Mouse (Mus musculus) lung, postnatal 0 days (tissue): ENCODE data around the gene Pax4. TPM values are rescaled to one million over a fixed set of nuclear protein-coding genes. Genes with fewer than 3 reads are reported as not detected.

ENCODE experiments used
- ATAC-seq: fragments of 200-750 bp; cut with Nextera tagmentation; 2 replicates; pipeline ENCODE4 v1.8.0; 2017; ENCODE audit warnings: moderate library complexity
- DNase-seq: peaks from one replicate; pipeline ENCODE4 v3.0.0-alpha.2; 2016; ENCODE audit warnings: low spot score
- H3K27ac ChIP-seq: fragments of 300-500 bp; sonication (generic); 2 replicates; pipeline ENCODE4 v1.5.1; 2014; ENCODE audit warnings: antibody characterized with exemption, mild to moderate bottlenecking, low read length, mixed read lengths
- H3K27me3 ChIP-seq: fragments of 300-500 bp; sonication (generic); replicated peaks from 2 replicates; pipeline ENCODE4 v1.6.1; 2014; ENCODE audit warnings: low read length, mixed read lengths; ENCODE audit not compliant: insufficient read depth
- H3K36me3 ChIP-seq: fragments of 300-500 bp; sonication (generic); 2 replicates; pipeline ENCODE4 v1.6.1; 2014; ENCODE audit warnings: low read length, mixed read lengths; ENCODE audit not compliant: insufficient read depth
- H3K4me1 ChIP-seq: fragments of 300-500 bp; sonication (generic); 2 replicates; pipeline ENCODE4 v1.6.1; 2014; ENCODE audit warnings: antibody characterized with exemption, low read depth, low read length, mixed read lengths; ENCODE audit not compliant: insufficient read depth
- H3K4me2 ChIP-seq: fragments of 300-500 bp; sonication (generic); replicated peaks from 2 replicates; pipeline ENCODE4 v1.6.1; 2014; ENCODE audit warnings: low read depth, mild to moderate bottlenecking, low read length, moderate library complexity, mixed read lengths
- H3K4me3 ChIP-seq: fragments of 300-500 bp; sonication (generic); 2 replicates; pipeline ENCODE4 v1.5.1; 2014; ENCODE audit warnings: low read depth, low read length
- H3K9ac ChIP-seq: fragments of 300-500 bp; sonication (generic); replicated peaks from 2 replicates; pipeline ENCODE4 v1.6.1; 2014; ENCODE audit warnings: low read depth, mild to moderate bottlenecking
- H3K9me3 ChIP-seq: fragments of 300-500 bp; sonication (generic); 2 replicates; pipeline ENCODE4 v1.6.1; 2016; ENCODE audit warnings: low read length, mixed read lengths
- CTCF ChIP-seq: IDR thresholded peaks from 2 replicates; pipeline ENCODE4 v1.5.1; 2016; ENCODE audit warnings: antibody characterized with exemption, mild to moderate bottlenecking
- EP300 ChIP-seq: IDR thresholded peaks from 2 replicates; pipeline ENCODE4 v1.6.1; 2016; ENCODE audit warnings: antibody characterized with exemption, mild to moderate bottlenecking, control low read depth
- WGBS: fragments of 180-500 bp; shearing (Covaris S2); extraction: QIAGEN DNeasy Blood & Tissue Kit; methylation state at CpG from one replicate; pipeline ENCODE4 v1.1.7; 2014; 5-methylcytosine and 5-hydroxymethylcytosine counted together
- polyA plus RNA-seq: library from polyadenylated mRNA; unstranded; fragments of >200 nt; fragmentation: Nextera tagmentation; extraction: Ambion mirVana; gene quantifications from 2 replicates; pipeline ENCODE4 v1.2.1, GENCODE M21; 2015

Gene Pax4
- polyA plus RNA-seq, 1 experiment from 2014 or later = not detected

DNA sequence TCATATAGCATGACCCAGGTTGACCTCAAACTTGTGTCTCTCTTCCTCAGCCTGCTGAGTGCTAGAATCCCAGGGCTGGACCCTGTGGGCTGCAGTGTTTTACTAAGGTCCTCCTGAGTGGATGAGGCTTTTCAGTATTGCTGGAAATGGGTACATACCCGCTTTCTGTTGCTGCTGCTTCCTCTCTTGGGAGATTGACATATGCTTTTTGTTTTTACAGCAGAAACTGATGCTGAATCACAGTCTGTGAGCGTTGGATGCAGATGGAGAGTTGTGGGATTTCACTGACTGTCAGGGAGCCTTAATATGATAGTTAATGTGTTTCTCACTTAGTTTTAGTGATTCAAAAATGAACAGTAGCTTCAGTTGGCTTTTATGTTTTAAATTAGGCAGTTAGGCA is 37.3 kb upstream of the Pax4 start:
- DNase-seq (no peak), ATAC-seq (no peak)
- H3K36me3 ChIP-seq = 0 out of 2 replicates have a peak, but pooled peaks cover 4% of the 10 kb centered on the region
- 70% methylated on average over 2 of the region's 2 CpGs for WGBS
- TF ChIP-seq EP300 (no peak), CTCF (no peak)
- H3K4me3 ChIP-seq = no peak overlapping the region
- no peak overlapping the region for H3K9ac ChIP-seq
- H3K4me2 ChIP-seq = no peak overlapping the region
- H3K27ac ChIP-seq = no peak overlapping the region
- H3K27me3 ChIP-seq = no peaks in the 10 kb centered on the region
- H3K9me3 ChIP-seq = no peaks in the 10 kb centered on the region
- no peaks in the 10 kb centered on the region; the same call in 1 of the 2 replicates for H3K4me1 ChIP-seq

DNA sequence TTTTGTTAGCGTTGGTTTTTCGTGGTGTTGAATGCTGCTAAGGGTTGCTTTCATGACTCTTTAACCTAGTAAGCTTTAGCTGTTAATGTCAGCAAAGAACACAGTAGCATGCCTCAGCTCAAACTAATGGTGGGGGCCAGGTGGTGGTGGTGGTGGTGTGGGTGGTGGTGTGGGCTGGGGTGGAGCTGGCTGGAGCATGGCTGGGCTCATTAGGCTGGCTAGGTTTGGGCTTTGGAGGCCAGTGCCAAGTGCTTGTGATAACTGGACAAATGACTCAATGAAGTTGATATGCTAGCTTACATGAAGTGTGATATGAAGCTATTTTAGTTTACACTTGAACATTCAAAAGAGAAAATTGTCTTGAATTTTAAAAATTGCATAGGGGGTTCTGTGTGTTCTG is 36.9 kb upstream of the Pax4 start:
- WGBS = 93% methylated on average over 2 of the region's 2 CpGs
- no peak overlapping the region for H3K9ac ChIP-seq
- H3K9me3 ChIP-seq = no peaks in the 10 kb centered on the region
- DNase-seq = no peak
- H3K4me1 ChIP-seq = no peaks in the 10 kb centered on the region; the same call in 1 of the 2 replicates
- TF ChIP-seq EP300 (no peak), CTCF (no peak)
- ATAC-seq = no peak
- H3K36me3 ChIP-seq = 0 out of 2 replicates have a peak, but pooled peaks cover 4% of the 10 kb centered on the region
- no peak overlapping the region for H3K4me3 ChIP-seq
- H3K27ac ChIP-seq = no peak overlapping the region
- H3K4me2 ChIP-seq = no peak overlapping the region
- H3K27me3 ChIP-seq = no peaks in the 10 kb centered on the region

GRCm38 (mm10) chr6:28482711-28483315 is 33.7 kb upstream of the Pax4 start:
- Histone ChIP-seq H3K36me3 (no peaks in the 10 kb centered on the region), H3K4me2 (no peak overlapping the region), H3K9ac (no peak overlapping the region), H3K4me3 (no peak overlapping the region), H3K27ac (no peak overlapping the region), H3K9me3 (no peaks in the 10 kb centered on the region), H3K27me3 (no peaks in the 10 kb centered on the region), H3K4me1 (peaks cover 2% of the 10 kb centered on the region; the same call in 1 of the 2 replicates)
- no peak for ATAC-seq
- WGBS = 49% methylated on average over 4 of the region's 4 CpGs
- peak; percentile 46 for DNase-seq
- no peak for TF ChIP-seq EP300
- no peak for TF ChIP-seq CTCF

DNA sequence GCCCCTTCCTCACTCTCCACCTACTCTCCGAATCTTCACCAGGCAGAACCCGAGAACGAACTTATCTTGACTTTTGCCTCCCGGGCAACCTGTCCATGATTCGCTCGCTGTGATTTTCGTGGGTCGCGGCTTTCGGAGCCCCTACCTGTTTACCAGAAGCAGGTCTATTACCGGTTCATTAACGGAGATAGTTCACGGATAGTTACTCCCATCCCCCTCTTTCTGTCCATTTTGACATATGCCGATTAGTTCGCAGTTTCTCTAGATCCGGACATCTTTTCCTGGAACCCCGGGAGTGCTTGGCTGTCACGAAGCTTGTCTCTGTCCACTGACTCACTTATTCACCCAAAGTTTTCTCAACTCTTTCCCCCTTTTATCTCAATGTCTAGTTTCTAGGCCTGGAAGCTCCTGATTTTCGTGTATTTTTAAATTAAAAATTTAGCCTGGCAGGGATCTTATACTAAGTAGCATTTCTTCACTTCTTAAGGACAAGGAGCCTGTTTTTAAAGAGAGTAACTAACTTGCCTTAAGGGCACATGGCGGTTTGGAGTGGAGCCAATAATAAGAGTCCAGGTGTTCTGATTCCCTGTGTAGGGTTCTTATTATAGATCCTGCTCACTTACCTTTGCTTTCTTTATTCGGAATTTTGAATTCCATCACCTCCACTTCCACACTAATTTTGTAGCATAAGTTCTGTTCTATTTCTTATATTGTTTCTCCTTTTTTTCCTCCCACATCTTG is 31.8 kb upstream of the Pax4 start:
- WGBS = 4% methylated on average over 21 of the region's 21 CpGs
- H3K4me1 ChIP-seq = peaks cover 2% of the 10 kb centered on the region; the same call in 1 of the 2 replicates
- DNase-seq = peak; percentile 41

DNA sequence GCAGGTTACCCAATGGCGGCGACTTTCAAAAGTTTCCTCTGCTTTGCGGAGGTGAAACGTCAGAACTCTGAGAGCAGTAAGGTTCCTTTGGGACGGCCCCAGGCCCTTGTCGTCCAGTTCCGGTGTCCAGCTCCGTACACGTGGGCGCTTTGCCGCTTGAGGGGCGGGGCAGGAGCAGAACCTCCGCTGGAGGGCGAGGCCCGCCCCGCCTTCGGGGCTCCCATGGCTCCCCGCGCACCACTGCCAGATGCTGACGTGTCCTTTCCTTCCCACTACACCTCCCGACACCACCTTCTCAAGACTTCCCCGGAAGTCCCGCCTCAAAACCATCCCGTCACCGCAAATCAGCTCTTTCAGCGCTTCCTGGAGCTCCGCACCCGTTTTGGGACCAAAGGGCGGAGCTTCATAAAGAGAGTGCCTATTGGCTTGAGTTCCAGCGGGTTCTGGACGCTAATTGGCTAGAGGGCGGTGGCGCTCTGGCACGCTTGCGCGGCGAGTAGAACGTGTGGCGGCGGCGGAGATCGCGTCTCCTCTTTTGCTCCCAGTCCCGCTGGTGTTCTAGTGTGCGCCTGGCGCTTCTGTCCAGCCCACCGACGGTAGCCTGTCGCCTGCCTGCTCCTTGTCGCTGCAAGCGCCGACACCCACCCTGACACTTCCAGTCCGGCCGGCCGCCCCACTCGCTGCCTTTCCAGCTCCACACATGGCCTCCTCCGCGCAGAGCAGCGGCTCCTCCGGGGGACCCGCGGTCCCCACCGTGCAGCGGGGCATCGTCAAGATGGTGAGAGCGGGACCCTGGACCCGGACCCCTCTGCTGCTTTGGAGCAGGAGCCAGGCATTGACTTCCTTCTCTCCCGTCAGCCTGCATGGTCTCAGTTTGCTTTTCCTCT is 31.0 kb upstream of the Pax4 start:
- ATAC-seq (peak; percentile 98), DNase-seq (peak; percentile 100)
- Histone ChIP-seq H3K36me3 (no peaks in the 10 kb centered on the region), H3K4me3 (peak overlapping the region; percentile 84), H3K9me3 (no peaks in the 10 kb centered on the region), H3K4me1 (0 out of 2 replicates have a peak, but pooled peaks cover 2% of the 10 kb centered on the region), H3K4me2 (peak overlapping the region; percentile 93), H3K9ac (peak overlapping the region; percentile 71), H3K27me3 (no peaks in the 10 kb centered on the region), H3K27ac (peak overlapping the region; percentile 92)
- TF ChIP-seq EP300 = peak; percentile 10; the same call in 1 of the 2 replicates
- no peak; the same call in none of the 2 replicates for TF ChIP-seq CTCF
- 2% methylated on average over 68 of the region's 68 CpGs for WGBS

More for the DNA sequence above, 31.8 kb upstream of the Pax4 start:
- peak overlapping the region; percentile 93 for H3K4me2 ChIP-seq
- peak overlapping the region; percentile 92 for H3K27ac ChIP-seq
- peak overlapping the region; percentile 84 for H3K4me3 ChIP-seq
- no peaks in the 10 kb centered on the region for H3K36me3 ChIP-seq
- TF ChIP-seq EP300 (no peak), CTCF (no peak)
- ATAC-seq = no peak
- peak overlapping the region; percentile 71 for H3K9ac ChIP-seq
- no peaks in the 10 kb centered on the region for H3K27me3 ChIP-seq
- no peaks in the 10 kb centered on the region for H3K9me3 ChIP-seq

DNA sequence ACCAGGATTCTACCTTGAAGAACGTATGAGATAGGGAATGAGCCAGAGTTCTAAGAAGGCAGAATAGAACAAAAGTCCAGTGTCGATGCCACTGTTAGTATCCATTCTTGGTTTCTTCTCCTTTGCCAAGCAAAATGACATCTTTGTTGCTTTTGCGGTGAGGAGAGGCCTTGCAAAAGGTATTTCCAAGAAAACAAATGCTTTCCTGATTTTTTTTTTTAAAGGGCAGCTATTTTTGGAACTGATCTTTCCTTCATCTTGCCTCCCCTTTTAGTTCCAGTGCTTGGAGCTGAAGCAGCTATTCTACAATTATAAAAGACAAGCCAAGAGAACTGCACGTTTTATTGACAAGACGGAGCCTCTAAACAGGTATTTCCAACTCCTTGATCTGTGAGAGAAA is 25.7 kb upstream of the Pax4 start, which contains the start of gene Snd1:
Snd1 (plus strand) TSS at position 301 of the 400 bp plus-strand sequence.
- ATAC-seq (no peak), DNase-seq (no peak)
- Histone ChIP-seq H3K9ac (no peak within 1 kb of the TSS), H3K27ac (no peak within 1 kb of the TSS), H3K9me3 (no peaks in the 10 kb centered on the region), H3K4me3 (no peak within 1 kb of the TSS), H3K36me3 (no peaks in the 10 kb centered on the region), H3K4me1 (0 out of 2 replicates have a peak, but pooled peaks cover 2% of the 10 kb centered on the region), H3K4me2 (no peak within 1 kb of the TSS), H3K27me3 (no peaks in the 10 kb centered on the region)
- WGBS = 82% methylated on average over 5 of the region's 5 CpGs
- TF ChIP-seq EP300 = no peak
- TF ChIP-seq CTCF = no peak
